Mouse (Mus musculus) spleen, adult 2 months (tissue): ENCODE results near the gene Tapbp. TPM values are rescaled to one million over a fixed set of nuclear protein-coding genes. Genes with fewer than 3 reads are reported as not detected.

Experiments used
- DNase-seq, 2 experiments: peaks; one replicate each; pipeline versions ENCODE4 v3.0.0 to v3.0.0-alpha.2; 2012 to 2021; ENCODE audit warnings: low spot score in 2 of 2, low read depth in 1 of 2
- H3K27ac ChIP-seq: fragments of 200-500 bp; 2 replicates; pipeline ENCODE4 v1.5.1; 2012; ENCODE audit warnings: low read length, inconsistent platforms; ENCODE audit not compliant: insufficient read depth
- H3K27me3 ChIP-seq: fragments of 200-500 bp; 2 replicates; pipeline ENCODE4 v1.6.1; 2012; ENCODE audit warnings: mild to moderate bottlenecking, moderate library complexity, low read length, inconsistent platforms; ENCODE audit not compliant: control insufficient read depth, insufficient read depth
- H3K36me3 ChIP-seq: fragments of 200-500 bp; 2 replicates; pipeline ENCODE4 v1.6.1; 2012; ENCODE audit warnings: mild to moderate bottlenecking, low read length, inconsistent platforms; ENCODE audit not compliant: control insufficient read depth, insufficient read depth
- H3K4me1 ChIP-seq: fragments of 200-500 bp; 2 replicates; pipeline ENCODE4 v1.6.1; 2011; ENCODE audit warnings: inconsistent platforms; ENCODE audit not compliant: control insufficient read depth, insufficient read depth, insufficient read length
- H3K4me3 ChIP-seq: fragments of 200-500 bp; 2 replicates; pipeline ENCODE4 v1.5.1; 2011; ENCODE audit warnings: mild to moderate bottlenecking, inconsistent platforms; ENCODE audit not compliant: insufficient read depth, insufficient read length; ENCODE audit errors: extremely low read depth
- CTCF ChIP-seq: fragments of 200-500 bp; IDR thresholded peaks from 2 replicates; pipeline ENCODE4 v1.5.1; 2011; ENCODE audit warnings: mild to moderate bottlenecking, inconsistent platforms; ENCODE audit not compliant: insufficient read depth, insufficient read length, insufficient replicate concordance; ENCODE audit errors: extremely low read depth
- POLR2A ChIP-seq: fragments of 200-500 bp; IDR thresholded peaks from 2 replicates; pipeline ENCODE4 v1.6.1; 2011; ENCODE audit warnings: low read depth, low read length, inconsistent platforms
- WGBS: fragments of 180-500 bp; shearing (Covaris S2); methylation state at CpG from one replicate; pipeline ENCODE4 v1.1.7; 2018; 5-methylcytosine and 5-hydroxymethylcytosine counted together
- polyA plus RNA-seq: library from polyadenylated mRNA; depleted of rRNA; stranded (reverse); fragments of >200 nt; gene quantifications from 2 replicates; pipeline ENCODE4 v1.2.3, GENCODE M21; 2012

Gene Tapbp
- polyA plus RNA-seq, 1 experiment, result 188 TPM

GRCm38 (mm10) chr17:33953310-33953709 lies 37.6 kb downstream of the Tapbp start:
- no peak for TF ChIP-seq CTCF
- Histone ChIP-seq H3K4me3 (no peak overlapping the region), H3K4me1 (peaks cover 18% of the 10 kb centered on the region), H3K27me3 (no peaks in the 10 kb centered on the region), H3K36me3 (peaks cover 15% of the 10 kb centered on the region), H3K27ac (no peak overlapping the region)
- 74% methylated on average over 3 of the region's 3 CpGs for WGBS
- no peak for DNase-seq

- no peak for TF ChIP-seq POLR2A
- TF ChIP-seq CTCF, result no peak
- Histone ChIP-seq H3K36me3 (peaks cover 14% of the 10 kb centered on the region), H3K27ac (no peak overlapping the region), H3K4me3 (peak overlapping the region; percentile 85; the same call in 1 of the 2 replicates), H3K27me3 (no peaks in the 10 kb centered on the region), H3K4me1 (peaks cover 14% of the 10 kb centered on the region; the same call in 1 of the 2 replicates)
- WGBS, result 41% methylated on average over 5 of the region's 5 CpGs
- no peak for DNase-seq
Measured at GRCm38 (mm10) chr17:33953961-33954565, 38.4 kb downstream of the Tapbp start.

- WGBS, result 2% methylated on average over 33 of the region's 33 CpGs
- peak overlapping the region; percentile 81 for H3K27ac ChIP-seq
- DNase-seq, result no peak
- H3K4me1 ChIP-seq, result peaks cover 11% of the 10 kb centered on the region; the same call in 1 of the 2 replicates
- H3K36me3 ChIP-seq, result peaks cover 21% of the 10 kb centered on the region
- peak overlapping the region; percentile 85 for H3K4me3 ChIP-seq
- TF ChIP-seq CTCF, result no peak
- TF ChIP-seq POLR2A, result no peak
- H3K27me3 ChIP-seq, result no peaks in the 10 kb centered on the region
Measured at GRCm38 (mm10) chr17:33954646-33955554, 39.2 kb downstream of the Tapbp start.

GRCm38 (mm10) chr17:33955555-33956214 lies 40.0 kb downstream of the Tapbp start, which contains the start of the genes Vps52 and Rps18:
Gene Vps52 (plus strand): TSS chr17:33955812.
Gene Rps18 (minus strand): TSS chr17:33956001.
- peaks cover 8% of the 10 kb centered on the region; the same call in 1 of the 2 replicates for H3K4me1 ChIP-seq
- WGBS, result under 1% methylated on average over 50 of the region's 50 CpGs
- no peak for TF ChIP-seq CTCF
- peak; percentile 94 for TF ChIP-seq POLR2A
- peak within 1 kb of the TSS; percentile 95 for H3K27ac ChIP-seq
- DNase-seq, result peak; percentile 90 to 99
- H3K27me3 ChIP-seq, result no peaks in the 10 kb centered on the region
- H3K36me3 ChIP-seq, result peaks cover 25% of the 10 kb centered on the region
- peak within 1 kb of the TSS; percentile 90 for H3K4me3 ChIP-seq

GRCm38 (mm10) chr17:33956336-33956735 lies 40.6 kb downstream of the Tapbp start:
- Histone ChIP-seq H3K4me1 (peaks cover 4% of the 10 kb centered on the region; the same call in 1 of the 2 replicates), H3K27ac (peak overlapping the region; percentile 95), H3K27me3 (no peaks in the 10 kb centered on the region), H3K4me3 (peak overlapping the region; percentile 90), H3K36me3 (peaks cover 30% of the 10 kb centered on the region)
- DNase-seq, result no peak
- no peak for TF ChIP-seq CTCF
- TF ChIP-seq POLR2A, result no peak
- WGBS, result 8% methylated on average over 10 of the region's 10 CpGs

GRCm38 (mm10) chr17:33957493-33957892 lies 41.8 kb downstream of the Tapbp start:
- no peak overlapping the region for H3K4me3 ChIP-seq
- H3K4me1 ChIP-seq, result peaks cover 4% of the 10 kb centered on the region; the same call in 1 of the 2 replicates
- 54% methylated on average over 6 of the region's 6 CpGs for WGBS
- H3K36me3 ChIP-seq, result peaks cover 37% of the 10 kb centered on the region
- no peaks in the 10 kb centered on the region for H3K27me3 ChIP-seq
- DNase-seq, result no peak
- no peak overlapping the region for H3K27ac ChIP-seq
- TF ChIP-seq CTCF (no peak), POLR2A (no peak)
